Mouse (Mus musculus): ENCODE measurements around the gene Enox1.

- no peak for TF ChIP-seq CTCF (conservative IDR thresholded peaks at IDR 0.05; ENCODE audit: low read length)
- no peak for TF ChIP-seq POU5F1 (IDR thresholded peaks at IDR 0.05; ENCODE audit: borderline replicate concordance, low read length)
Observed at GRCm38 (mm10) chr14:77387877-77388276, 231.3 kb downstream of the Enox1 start.
